In genomic region chr10:75517758-75518143, GRCm38 (mm10) we compare ENCODE assay signal across 8 mouse cellular contexts. TPM values are rescaled to one million over a fixed set of nuclear protein-coding genes. Genes with fewer than 3 reads are reported as not detected.
A peak's percentile ranks its signal among the peaks of the same experiment; 100 is the strongest.
DNase-seq lines count a peak whose midpoint lies in the region; ATAC-seq lines count a peak whose summit lies in the region.

TSS of gene Gucd1 (minus strand) at chr10:75517972.

- DNase-seq in NIH3T3 (ENCODE audit: low read depth), result peak; percentile 99
- peak; percentile 97 to 99 for DNase-seq in cerebellum, postnatal 10 days
- DNase-seq in frontal cortex, postnatal 10 days (ENCODE audit: low spot score in 2 of 2), result peak; percentile 97 to 98
- peak; percentile 99 for DNase-seq in layer of hippocampus, postnatal 14 days (ENCODE audit: low spot score in 2 of 2)
- peak; percentile 97 for DNase-seq in lung, postnatal 14 days
- peak; percentile 94 for DNase-seq in retina, adult 2 months (ENCODE audit: low read depth, low spot score)
- DNase-seq in thymus, postnatal 36 days, result peak; percentile 96 to 97

- H3K4me3 ChIP-seq in hindbrain, embryonic 12.5 days, result peak within 1 kb of the TSS; percentile 87

- peak within 1 kb of the TSS; percentile 94 for H3K4me2 ChIP-seq in hindbrain, embryonic 12.5 days (replicated peaks)

- no peaks in the 10 kb centered on the region for H3K27me3 ChIP-seq in hindbrain, embryonic 12.5 days

- peaks cover 21% of the 10 kb centered on the region for H3K36me3 ChIP-seq in hindbrain, embryonic 12.5 days

- WGBS in hindbrain, embryonic 12.5 days, result 0% methylated on average over 20 of the region's 20 CpGs

- peak within 1 kb of the TSS; percentile 91 for H3K9ac ChIP-seq in hindbrain, embryonic 12.5 days

- peak within 1 kb of the TSS; percentile 96 for H3K27ac ChIP-seq in hindbrain, embryonic 12.5 days

- H3K4me1 ChIP-seq in hindbrain, embryonic 12.5 days, result peaks cover 27% of the 10 kb centered on the region

- ATAC-seq in hindbrain, embryonic 12.5 days (ENCODE audit: low FRiP score), result peak; percentile 94

- no peaks in the 10 kb centered on the region for H3K9me3 ChIP-seq in hindbrain, embryonic 12.5 days (replicated peaks)

RNA-seq across cellular contexts. Expression of gene Gucd1, which starts in this region (rescaled TPM):
- polyA plus RNA-seq in hindbrain, embryonic 12.5 days (2016; fragmentation: Nextera tagmentation; extraction: Ambion mirVana), result 24.9 and 26.8 TPM in 2 replicates
- total RNA-seq in layer of hippocampus, postnatal 14 days (2021), result 10 to 100 TPM; 21.3 to 22.4 TPM

Comparison
In these comparisons a context has a peak if more than half of its experiments do, and no peak if none do; other contexts are left out.
1. Peak in every context shown above with its lines: DNase-seq, ATAC-seq, H3K4me3 ChIP-seq and H3K27ac ChIP-seq.